Mouse (Mus musculus): ENCODE data around the gene Smarcb1.

The Smarcb1 gene

GRCm38 (mm10) chr10:75934991-75935390, 13.6 kb upstream of the Smarcb1 start:
- DNase-seq (ENCODE audit: low read depth, low spot score) = no peak

GRCm38 (mm10) chr10:75932891-75933290, 11.5 kb upstream of the Smarcb1 start, which contains the start of gene Chchd10:
Gene Chchd10 (plus strand): TSS chr10:75933130.
- no peak for DNase-seq (ENCODE audit: low read depth, low spot score)

- no peak for DNase-seq (ENCODE audit: low read depth, low spot score)
Measured at GRCm38 (mm10) chr10:75932081-75932678, 10.8 kb upstream of the Smarcb1 start.

- no peak for DNase-seq (ENCODE audit: low read depth, low spot score)
Measured at GRCm38 (mm10) chr10:75931311-75931710, 9.9 kb upstream of the Smarcb1 start.

GRCm38 (mm10) chr10:75930304-75930703, 8.9 kb upstream of the Smarcb1 start:
- DNase-seq (ENCODE audit: low read depth, low spot score) = no peak

GRCm38 (mm10) chr10:75926396-75926795, 5.0 kb upstream of the Smarcb1 start:
- DNase-seq (ENCODE audit: low read depth, low spot score) = no peak

GRCm38 (mm10) chr10:75924324-75924723, 2.9 kb upstream of the Smarcb1 start:
- no peak for DNase-seq (ENCODE audit: low read depth, low spot score)

- DNase-seq (ENCODE audit: low read depth, low spot score) = no peak
Measured at GRCm38 (mm10) chr10:75921726-75922560, 526 bp upstream of the Smarcb1 start.

- no peak for DNase-seq (ENCODE audit: low read depth, low spot score)
Measured at GRCm38 (mm10) chr10:75919026-75919425, 2.4 kb downstream of the Smarcb1 start.

GRCm38 (mm10) chr10:75916840-75917239, 4.6 kb downstream of the Smarcb1 start:
- no peak for DNase-seq (ENCODE audit: low read depth, low spot score)

GRCm38 (mm10) chr10:75915557-75915956, 5.9 kb downstream of the Smarcb1 start:
- no peak for DNase-seq (ENCODE audit: low read depth, low spot score)

GRCm38 (mm10) chr10:75913013-75913589, 8.3 kb downstream of the Smarcb1 start:
- DNase-seq (ENCODE audit: low read depth, low spot score) = no peak

- DNase-seq (ENCODE audit: low read depth, low spot score) = no peak
Measured at GRCm38 (mm10) chr10:75910698-75911097, 10.7 kb downstream of the Smarcb1 start.

GRCm38 (mm10) chr10:75906882-75907281, 14.5 kb downstream of the Smarcb1 start:
- DNase-seq (ENCODE audit: low read depth, low spot score) = no peak

GRCm38 (mm10) chr10:75904391-75904790, 17.0 kb downstream of the Smarcb1 start:
- DNase-seq (ENCODE audit: low read depth, low spot score) = no peak

GRCm38 (mm10) chr10:75898846-75899245, 22.6 kb downstream of the Smarcb1 start:
- DNase-seq (ENCODE audit: low read depth, low spot score) = no peak

- DNase-seq (ENCODE audit: low read depth, low spot score) = no peak
Measured at GRCm38 (mm10) chr10:75898039-75898564, 23.3 kb downstream of the Smarcb1 start.

- DNase-seq (ENCODE audit: low read depth, low spot score) = peak; percentile 48
Measured at GRCm38 (mm10) chr10:75897373-75897772, 24.0 kb downstream of the Smarcb1 start.

GRCm38 (mm10) chr10:75896208-75896607, 25.2 kb downstream of the Smarcb1 start:
- no peak for DNase-seq (ENCODE audit: low read depth, low spot score)

- DNase-seq (ENCODE audit: low read depth, low spot score) = no peak
Measured at GRCm38 (mm10) chr10:75895730-75896129, 25.7 kb downstream of the Smarcb1 start.

- no peak for DNase-seq (ENCODE audit: low read depth, low spot score)
Measured at GRCm38 (mm10) chr10:75894601-75895000, 26.8 kb downstream of the Smarcb1 start.

- peak; percentile 79 for DNase-seq (ENCODE audit: low read depth, low spot score)
Measured at GRCm38 (mm10) chr10:75893089-75893750, 28.2 kb downstream of the Smarcb1 start, which contains the start of gene Derl3. Gene Derl3 (plus strand): TSS chr10:75893413.
